Mouse (Mus musculus) ES-E14 (cell line): ENCODE measurements at regions not wholly inside any gene's neighbourhood (a gene's known extent, or its start where the extent isn't known, plus 50 kb on each side); places are given as distances from the start of the nearest gene placed in this dataset.

Experiments
- DNase-seq: peaks from one replicate; pipeline ENCODE4 v3.0.0-alpha.2; 2013; ENCODE audit warnings: low read depth, low spot score
- H3K27ac ChIP-seq: 2 replicates; pipeline ENCODE4 v1.5.1; 2012; ENCODE audit warnings: low read depth, mild to moderate bottlenecking, low read length, moderate library complexity, mixed read lengths; ENCODE audit not compliant: poor library complexity, insufficient read depth, severe bottlenecking
- H3K36me3 ChIP-seq: 2 replicates; pipeline ENCODE4 v1.6.1; 2012; ENCODE audit warnings: mild to moderate bottlenecking, low read length, moderate library complexity, mixed read lengths; ENCODE audit not compliant: control insufficient read depth, poor library complexity, insufficient read depth, severe bottlenecking
- H3K4me1 ChIP-seq, 2 experiments: fragments of 150-350 bp in 1 of 2; sonication (generic) in 1 of 2; 2 replicates each; pipeline ENCODE4 v1.6.1; 2012; ENCODE audit warnings: low read length in 2 of 2, mild to moderate bottlenecking in 1 of 2, mixed read lengths in 1 of 2; ENCODE audit not compliant: control insufficient read depth in 2 of 2, insufficient read depth in 2 of 2, poor library complexity in 1 of 2
- H3K4me3 ChIP-seq, 2 experiments: fragments of 150-350 bp in 1 of 2; sonication (generic) in 1 of 2; 2 replicates each; pipeline ENCODE4 v1.5.1; 2012; ENCODE audit warnings: low read length in 2 of 2, low read depth in 1 of 2, mild to moderate bottlenecking in 1 of 2, mixed read lengths in 1 of 2; ENCODE audit not compliant: insufficient read depth in 1 of 2, poor library complexity in 1 of 2, severe bottlenecking in 1 of 2
- H3K9ac ChIP-seq: 2 replicates; pipeline ENCODE4 v1.6.1; 2012; ENCODE audit warnings: low read depth, mild to moderate bottlenecking, low read length, mixed read lengths; ENCODE audit not compliant: poor library complexity, insufficient read depth, severe bottlenecking
- H3K9me3 ChIP-seq: fragments of 150-350 bp; sonication (generic); 2 replicates; pipeline ENCODE4 v1.6.1; 2012; ENCODE audit warnings: low read depth, mild to moderate bottlenecking, low read length; ENCODE audit not compliant: control insufficient read depth, insufficient read depth
- CHD2 ChIP-seq: IDR thresholded peaks from 2 replicates; pipeline ENCODE4 v1.6.1; 2014; ENCODE audit warnings: mild to moderate bottlenecking, low read depth, low read length, inconsistent platforms
- HCFC1 ChIP-seq: IDR thresholded peaks from 2 replicates; pipeline ENCODE4 v1.6.1; 2012; ENCODE audit warnings: low read length, inconsistent platforms, borderline replicate concordance; ENCODE audit not compliant: insufficient read depth
- MAFK ChIP-seq: IDR thresholded peaks from 2 replicates; pipeline ENCODE4 v1.6.1; 2014; ENCODE audit warnings: mild to moderate bottlenecking, low read depth, low read length, inconsistent platforms; ENCODE audit not compliant: insufficient read depth
- ZC3H11A ChIP-seq: IDR thresholded peaks from 2 replicates; pipeline ENCODE4 v1.6.1; 2012; ENCODE audit warnings: low read depth, mild to moderate bottlenecking, inconsistent platforms, low read length, borderline replicate concordance
- ZNF384 ChIP-seq: IDR thresholded peaks from 2 replicates; pipeline ENCODE4 v1.6.1; 2012; ENCODE audit warnings: low read depth, low read length, inconsistent platforms
- in situ Hi-C, 2 experiments: fragments of 600-800 bp; cut with MboI; formaldehyde crosslinking; loops; one replicate each; pipeline ENCODE4 v1.15.1; 2025; ENCODE audit warnings: low sequenced_read_pairs in 2 of 2, inconsistent platforms in 1 of 2; ENCODE audit not compliant: unreplicated experiment in 2 of 2

DNA sequence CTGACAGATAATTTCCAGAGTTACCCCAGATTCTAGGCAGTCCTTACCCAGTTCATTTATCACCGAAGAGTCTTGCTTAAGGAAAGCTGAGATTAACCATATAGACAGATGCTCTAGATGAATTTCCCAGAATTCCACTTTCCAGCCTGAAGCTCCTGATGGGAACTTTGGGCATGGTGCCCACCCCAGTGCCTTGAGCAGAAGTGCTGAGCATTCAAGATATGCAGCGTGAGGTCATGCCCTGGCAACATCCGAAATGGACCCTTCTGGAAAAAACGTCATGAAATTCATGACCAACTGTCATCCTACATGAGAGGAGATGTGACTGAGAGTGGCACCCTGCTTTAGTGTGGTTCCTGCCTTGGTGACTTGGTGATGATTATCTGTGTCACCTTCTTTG, 629.9 kb upstream of the Sall1 start:
- Histone ChIP-seq H3K36me3 (no peaks in the 10 kb centered on the region), H3K9ac (no peak overlapping the region), H3K9me3 (no peaks in the 10 kb centered on the region), H3K4me1 (no peaks in the 10 kb centered on the region), H3K4me3 (no peak overlapping the region), H3K27ac (no peak overlapping the region)
- in situ Hi-C loops = no loop called here
- no peak for DNase-seq
- TF ChIP-seq ZC3H11A (no peak), HCFC1 (no peak), ZNF384 (no peak)

DNA sequence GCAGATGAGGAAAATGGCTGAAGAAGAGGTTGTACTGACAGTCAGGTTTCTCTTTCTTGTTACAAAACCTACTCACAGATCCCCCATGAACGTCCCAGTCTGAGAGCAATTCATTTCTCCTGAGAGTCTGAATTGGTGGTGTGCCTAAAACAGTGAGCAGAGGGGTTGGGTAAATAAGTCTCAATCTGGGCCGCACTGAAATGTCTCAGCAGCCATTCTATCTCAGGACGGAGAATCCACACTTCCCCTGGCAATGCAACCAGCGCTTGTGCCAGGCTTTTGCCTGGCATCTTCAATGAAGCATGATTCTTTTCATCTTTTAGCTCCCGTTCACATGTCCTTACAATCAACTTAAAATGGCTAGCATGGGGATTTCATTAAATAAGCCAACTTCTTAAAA, 628.7 kb upstream of the Sall1 start:
- H3K4me1 ChIP-seq = no peaks in the 10 kb centered on the region
- no peak overlapping the region for H3K9ac ChIP-seq
- no peak overlapping the region for H3K27ac ChIP-seq
- TF ChIP-seq ZNF384 (no peak), MAFK (no peak), ZC3H11A (no peak), CHD2 (no peak), HCFC1 (no peak)
- in situ Hi-C loops = no loop called here
- no peak for DNase-seq
- no peaks in the 10 kb centered on the region for H3K36me3 ChIP-seq
- no peak overlapping the region for H3K4me3 ChIP-seq
- H3K9me3 ChIP-seq = no peaks in the 10 kb centered on the region

DNA sequence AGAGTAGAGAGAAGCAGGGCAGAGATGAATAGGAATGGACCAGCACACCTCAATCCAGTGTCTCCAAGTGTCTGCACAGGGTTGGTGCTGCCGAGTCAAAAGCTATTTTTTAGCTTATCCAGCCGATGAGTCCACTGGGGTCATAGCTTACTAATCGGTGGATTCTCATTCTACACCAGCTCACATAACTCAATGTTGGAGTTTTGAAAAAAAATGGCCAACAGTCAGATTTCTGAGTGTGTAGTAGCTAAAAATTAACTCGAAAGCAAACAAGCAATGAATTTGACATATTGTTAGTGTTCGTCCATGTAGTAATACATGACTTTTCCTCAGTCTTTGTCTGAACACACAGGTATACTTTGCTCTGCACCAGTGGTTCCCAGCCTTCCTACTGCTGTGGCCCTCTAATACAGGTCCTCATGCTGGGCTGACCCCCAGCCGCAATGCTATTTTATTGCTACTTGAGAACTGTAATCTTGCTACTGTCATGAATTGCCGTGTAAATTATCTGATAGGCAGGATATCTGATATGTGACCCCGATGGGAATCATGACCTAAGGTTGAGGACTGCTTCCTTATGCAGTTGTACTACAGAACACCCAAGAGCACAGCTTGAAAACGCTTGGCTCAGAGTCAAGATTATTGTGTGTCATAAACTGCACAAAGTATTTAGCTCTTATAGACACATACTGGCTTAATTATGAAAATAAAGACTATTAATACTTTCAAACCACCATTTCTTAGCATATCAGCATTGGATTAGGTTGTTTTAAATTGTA, 621.1 kb upstream of the Sall1 start:
- H3K4me3 ChIP-seq = no peak overlapping the region
- no peaks in the 10 kb centered on the region for H3K36me3 ChIP-seq
- in situ Hi-C loops = no loop called here
- no peaks in the 10 kb centered on the region for H3K9me3 ChIP-seq
- TF ChIP-seq MAFK (no peak), ZC3H11A (no peak), HCFC1 (no peak), CHD2 (no peak), ZNF384 (no peak)
- no peak overlapping the region for H3K9ac ChIP-seq
- DNase-seq = no peak
- no peaks in the 10 kb centered on the region for H3K4me1 ChIP-seq
- no peak overlapping the region for H3K27ac ChIP-seq

DNA sequence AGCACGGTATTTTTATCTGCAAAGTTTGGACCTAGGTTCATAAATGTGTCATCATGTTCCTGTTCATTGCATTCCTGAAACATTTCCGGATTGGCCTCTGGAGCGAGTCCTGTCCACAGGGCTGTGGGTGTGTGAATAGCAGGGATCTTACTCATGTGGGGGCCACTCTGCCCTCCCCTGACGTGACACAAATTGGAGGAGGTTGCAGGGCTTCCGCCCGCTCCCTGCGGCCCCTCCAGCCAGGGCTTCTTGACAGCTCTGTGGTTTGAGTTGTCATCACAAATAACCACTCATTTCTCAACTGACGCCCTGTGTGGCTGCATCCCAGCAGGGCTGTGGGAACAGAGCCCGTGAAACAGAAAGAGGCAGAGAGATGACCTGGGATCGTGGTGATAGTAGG, 619.9 kb upstream of the Sall1 start:
- DNase-seq = no peak
- Histone ChIP-seq H3K27ac (no peak overlapping the region), H3K4me3 (no peak overlapping the region), H3K4me1 (no peaks in the 10 kb centered on the region), H3K9ac (no peak overlapping the region), H3K9me3 (no peaks in the 10 kb centered on the region), H3K36me3 (no peaks in the 10 kb centered on the region)
- in situ Hi-C loops = no loop called here
- TF ChIP-seq ZNF384 (no peak), ZC3H11A (no peak), CHD2 (no peak)
